Mouse (Mus musculus) kidney, adult 2 months (tissue): ENCODE results near the gene Numb. TPM values are rescaled to one million over a fixed set of nuclear protein-coding genes. Genes with fewer than 3 reads are reported as not detected.

Experiments
- DNase-seq: peaks from one replicate; pipeline ENCODE4 v3.0.0; 2021
- H3K27ac ChIP-seq: fragments of 200-500 bp; 2 replicates; pipeline ENCODE4 v1.5.1; 2012; ENCODE audit warnings: low read depth, low read length, control low read depth, inconsistent platforms; ENCODE audit not compliant: insufficient read depth
- H3K27me3 ChIP-seq: fragments of 200-500 bp; replicated peaks from 2 replicates; pipeline ENCODE4 v1.6.1; 2012; ENCODE audit warnings: mild to moderate bottlenecking, moderate library complexity, low read length, inconsistent platforms; ENCODE audit not compliant: control insufficient read depth, insufficient read depth
- H3K36me3 ChIP-seq: fragments of 200-500 bp; 2 replicates; pipeline ENCODE4 v1.6.1; 2012; ENCODE audit warnings: mild to moderate bottlenecking, moderate library complexity, low read length, inconsistent platforms; ENCODE audit not compliant: control insufficient read depth, insufficient read depth
- H3K4me1 ChIP-seq: fragments of 200-500 bp; 2 replicates; pipeline ENCODE4 v1.6.1; 2011; ENCODE audit warnings: low read length; ENCODE audit not compliant: control insufficient read depth, insufficient read depth
- H3K4me3 ChIP-seq: fragments of 200-500 bp; 2 replicates; pipeline ENCODE4 v1.5.1; 2011; ENCODE audit warnings: mild to moderate bottlenecking, low read depth, low read length, control low read depth; ENCODE audit not compliant: insufficient read depth
- CTCF ChIP-seq: fragments of 200-500 bp; conservative IDR thresholded peaks from 2 replicates; pipeline ENCODE4 v1.5.1; 2011; ENCODE audit warnings: low read depth, mild to moderate bottlenecking, control low read depth, low read length, moderate library complexity, mixed read lengths; ENCODE audit not compliant: insufficient read depth, insufficient read length
- POLR2A ChIP-seq: fragments of 200-500 bp; IDR thresholded peaks from one replicate; pipeline ENCODE4 v1.6.1; 2011; ENCODE audit warnings: low read depth, low read length, control low read depth
- WGBS: fragments of 180-500 bp; shearing (Covaris S2); methylation state at CpG from one replicate; pipeline ENCODE4 v1.1.7; 2018; 5-methylcytosine and 5-hydroxymethylcytosine counted together
- polyA plus RNA-seq: library from polyadenylated mRNA; depleted of rRNA; stranded (reverse); fragments of >200 nt; gene quantifications from 2 replicates; pipeline ENCODE4 v1.2.3, GENCODE M21; 2012

Gene Numb
- polyA plus RNA-seq, 1 experiment, result 63.7 TPM

GRCm38 (mm10) chr12:83852512-83853213 lies 69.1 kb downstream of the Numb start:
- DNase-seq, result no peak
- H3K4me1 ChIP-seq, result no peaks in the 10 kb centered on the region
- H3K27me3 ChIP-seq, result no peaks in the 10 kb centered on the region
- no peak for TF ChIP-seq POLR2A
- no peak overlapping the region for H3K4me3 ChIP-seq
- WGBS, result 59% methylated on average over 5 of the region's 5 CpGs
- no peak overlapping the region for H3K27ac ChIP-seq
- H3K36me3 ChIP-seq, result no peaks in the 10 kb centered on the region

DNA sequence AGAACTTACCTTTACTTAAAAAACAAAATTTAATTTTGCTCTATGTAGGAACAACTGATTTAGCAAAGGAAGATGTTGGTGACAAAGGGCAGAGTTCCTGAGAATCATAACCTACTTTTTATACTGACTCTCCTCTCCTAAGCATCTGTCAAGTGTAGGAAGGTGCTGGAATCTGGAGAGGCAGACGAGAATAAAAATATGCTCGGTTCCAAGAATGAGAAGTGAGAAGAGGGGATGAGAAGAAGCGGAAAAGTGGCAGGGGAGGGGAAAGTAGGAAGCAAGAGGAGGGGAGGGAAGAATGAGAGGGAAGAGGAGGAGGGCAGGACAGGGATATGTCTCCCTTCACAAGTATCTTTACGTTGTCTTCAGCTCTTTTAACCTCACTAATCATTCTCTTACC lies 71.4 kb downstream of the Numb start:
- no peak for TF ChIP-seq CTCF
- TF ChIP-seq POLR2A, result no peak
- Histone ChIP-seq H3K4me1 (no peaks in the 10 kb centered on the region), H3K36me3 (no peaks in the 10 kb centered on the region), H3K4me3 (no peak overlapping the region), H3K27ac (no peak overlapping the region), H3K27me3 (no peaks in the 10 kb centered on the region)
- no peak for DNase-seq
- 82% methylated on average over 4 of the region's 4 CpGs for WGBS

- no peak overlapping the region for H3K27ac ChIP-seq
- TF ChIP-seq POLR2A, result no peak
- TF ChIP-seq CTCF, result no peak
- no peaks in the 10 kb centered on the region for H3K4me1 ChIP-seq
- 92% methylated on average over 1 of the region's 1 CpGs for WGBS
- no peaks in the 10 kb centered on the region for H3K36me3 ChIP-seq
- no peaks in the 10 kb centered on the region for H3K27me3 ChIP-seq
- DNase-seq, result no peak
- no peak overlapping the region for H3K4me3 ChIP-seq
These were observed 73.0 kb downstream of the Numb start for GRCm38 (mm10) chr12:83848595-83849231.

- DNase-seq, result no peak
- 80% methylated on average over 2 of the region's 2 CpGs for WGBS
- TF ChIP-seq POLR2A (no peak), CTCF (no peak)
- Histone ChIP-seq H3K4me3 (no peak overlapping the region), H3K4me1 (no peaks in the 10 kb centered on the region), H3K27me3 (no peaks in the 10 kb centered on the region), H3K36me3 (no peaks in the 10 kb centered on the region), H3K27ac (no peak overlapping the region)
These were observed 73.9 kb downstream of the Numb start for GRCm38 (mm10) chr12:83847877-83848276.

GRCm38 (mm10) chr12:83842678-83843440 lies 78.9 kb downstream of the Numb start:
- no peak for TF ChIP-seq CTCF
- TF ChIP-seq POLR2A, result no peak
- Histone ChIP-seq H3K36me3 (peaks cover 8% of the 10 kb centered on the region), H3K4me3 (no peak overlapping the region), H3K4me1 (no peaks in the 10 kb centered on the region), H3K27ac (no peak overlapping the region), H3K27me3 (no peaks in the 10 kb centered on the region)
- 89% methylated on average over 3 of the region's 3 CpGs for WGBS
- no peak for DNase-seq

- Histone ChIP-seq H3K36me3 (peaks cover 10% of the 10 kb centered on the region), H3K4me1 (no peaks in the 10 kb centered on the region), H3K4me3 (no peak overlapping the region), H3K27ac (no peak overlapping the region), H3K27me3 (no peaks in the 10 kb centered on the region)
- DNase-seq, result no peak
- 89% methylated on average over 10 of the region's 10 CpGs for WGBS
- TF ChIP-seq POLR2A (no peak), CTCF (no peak)
These were observed 80.1 kb downstream of the Numb start for GRCm38 (mm10) chr12:83841409-83842190.

DNA sequence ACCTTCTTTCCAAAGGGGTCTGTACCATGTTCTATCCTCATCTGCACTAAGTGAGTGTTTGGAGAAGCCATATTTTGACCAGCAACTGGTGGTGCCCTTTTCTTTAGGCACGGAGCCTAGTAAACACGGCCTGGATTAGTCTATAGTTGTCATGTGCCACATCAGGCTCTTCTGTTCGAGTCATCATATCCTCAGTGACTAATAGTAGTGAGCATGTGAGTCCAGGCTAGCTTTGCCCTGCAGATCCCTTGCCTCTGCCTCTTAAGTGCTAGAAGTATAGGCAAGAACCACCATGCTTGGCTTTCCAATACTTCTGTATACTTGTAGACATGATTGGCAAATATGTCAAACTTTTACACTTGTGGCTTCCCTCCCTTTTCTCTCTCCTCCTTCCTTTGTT lies 87.8 kb downstream of the Numb start:
- Histone ChIP-seq H3K27me3 (no peaks in the 10 kb centered on the region), H3K4me3 (no peak overlapping the region), H3K36me3 (peaks cover 5% of the 10 kb centered on the region), H3K27ac (no peak overlapping the region), H3K4me1 (no peaks in the 10 kb centered on the region)
- no peak for TF ChIP-seq POLR2A
- no peak for TF ChIP-seq CTCF
- 97% methylated on average over 3 of the region's 3 CpGs for WGBS
- no peak for DNase-seq
